Mouse (Mus musculus) midbrain, embryonic 14.5 days (tissue): ENCODE results near the gene Igfbpl1. TPM values are rescaled to one million over a fixed set of nuclear protein-coding genes. Genes with fewer than 3 reads are reported as not detected.

Source experiments
- ATAC-seq: fragments of 200-750 bp; cut with Nextera tagmentation; 2 replicates; pipeline ENCODE4 v1.8.0; 2017; ENCODE audit warnings: moderate number of reproducible peaks, moderate library complexity; ENCODE audit not compliant: low FRiP score, low TSS enrichment
- DNase-seq: peaks from one replicate; pipeline ENCODE4 v3.0.0-alpha.2; 2015
- H3K27ac ChIP-seq: fragments of 300-500 bp; sonication (generic); replicated peaks from 2 replicates; pipeline ENCODE4 v1.5.1; 2014; ENCODE audit warnings: mild to moderate bottlenecking, low read depth, low read length, moderate library complexity
- H3K27me3 ChIP-seq: fragments of 300-500 bp; sonication (generic); 2 replicates; pipeline ENCODE4 v1.6.1; 2014; ENCODE audit warnings: low read length, control low read depth, mixed read lengths; ENCODE audit not compliant: control insufficient read depth, insufficient read depth
- H3K36me3 ChIP-seq: fragments of 300-500 bp; sonication (generic); 2 replicates; pipeline ENCODE4 v1.6.1; 2014; ENCODE audit warnings: low read length, control low read depth; ENCODE audit not compliant: control insufficient read depth, insufficient read depth
- H3K4me1 ChIP-seq: fragments of 300-500 bp; sonication (generic); 2 replicates; pipeline ENCODE4 v1.6.1; 2014; ENCODE audit warnings: mild to moderate bottlenecking, antibody characterized with exemption, low read length, control low read depth; ENCODE audit not compliant: control insufficient read depth, insufficient read depth
- H3K4me2 ChIP-seq: fragments of 300-500 bp; sonication (generic); 2 replicates; pipeline ENCODE4 v1.6.1; 2014; ENCODE audit warnings: mild to moderate bottlenecking, low read length, moderate library complexity
- H3K4me3 ChIP-seq: fragments of 300-500 bp; sonication (generic); replicated peaks from 2 replicates; pipeline ENCODE4 v1.5.1; 2014; ENCODE audit warnings: low read depth, low read length
- H3K9ac ChIP-seq: fragments of 300-500 bp; sonication (generic); replicated peaks from 2 replicates; pipeline ENCODE4 v1.6.1; 2014; ENCODE audit warnings: mild to moderate bottlenecking, low read length, moderate library complexity
- H3K9me3 ChIP-seq: fragments of 300-500 bp; sonication (generic); 2 replicates; pipeline ENCODE4 v1.6.1; 2016; ENCODE audit warnings: low read length, control low read depth, mixed read lengths; ENCODE audit not compliant: control insufficient read depth
- WGBS: fragments of 180-500 bp; shearing (Covaris S2); extraction: QIAGEN DNeasy Blood & Tissue Kit; methylation state at CpG from one replicate; pipeline ENCODE4 v1.1.7; 2014; 5-methylcytosine and 5-hydroxymethylcytosine counted together
- polyA plus RNA-seq: library from polyadenylated mRNA; unstranded; fragments of >200 nt; fragmentation: Nextera tagmentation; extraction: Ambion mirVana; gene quantifications from 2 replicates; pipeline ENCODE4 v1.2.1, GENCODE M21; 2014

The Igfbpl1 gene
- polyA plus RNA-seq, 1 experiment from 2014 or later: 112 TPM

DNA sequence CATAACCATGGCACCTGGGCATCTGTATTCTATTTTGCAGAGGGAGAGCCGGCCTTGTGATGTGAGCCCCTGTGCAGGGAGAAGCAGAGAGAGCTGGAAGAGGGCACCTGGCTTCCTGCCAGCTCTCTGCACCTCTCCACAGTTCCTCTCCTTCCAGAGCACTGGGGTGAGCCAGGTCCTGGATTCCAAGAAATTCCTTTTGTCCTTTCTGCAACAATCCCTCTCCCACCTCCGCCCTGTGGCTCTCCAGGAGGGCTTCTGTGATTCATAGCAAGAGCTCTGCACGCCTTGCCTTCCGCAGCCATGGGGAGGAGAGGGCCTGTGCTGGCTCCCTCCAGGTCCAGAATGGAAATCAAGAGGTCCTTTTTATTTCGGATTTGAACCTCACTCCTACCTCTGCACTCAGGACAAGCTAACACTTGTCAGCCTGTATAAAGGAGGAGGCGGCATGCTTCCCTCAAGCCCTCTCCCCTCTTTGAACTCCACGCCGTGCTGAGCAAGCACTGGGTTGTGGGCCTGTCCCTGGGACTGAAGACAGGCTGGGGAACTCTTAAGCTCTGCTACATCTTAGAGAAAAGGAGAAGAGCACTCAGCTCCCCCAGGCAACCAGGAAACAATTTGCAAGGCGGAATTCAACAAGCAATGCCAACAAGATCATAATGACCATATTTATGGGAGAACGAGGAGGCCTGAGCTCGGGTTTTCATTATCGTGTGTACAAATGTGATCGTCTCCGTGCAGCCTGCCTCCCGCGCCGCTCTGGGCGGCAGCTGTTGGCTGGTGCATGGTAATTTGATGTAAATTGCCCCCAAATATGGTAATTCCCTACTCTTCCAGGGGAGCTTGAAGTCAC is 63.2 kb downstream of the Igfbpl1 start:
- DNase-seq (peak; percentile 82), ATAC-seq (peak; percentile 41; the same call in 1 of the 2 replicates)
- peak overlapping the region; percentile 24; the same call in 1 of the 2 replicates for H3K9ac ChIP-seq
- no peaks in the 10 kb centered on the region for H3K36me3 ChIP-seq
- peak overlapping the region; percentile 80 for H3K27ac ChIP-seq
- peaks cover 25% of the 10 kb centered on the region for H3K27me3 ChIP-seq
- no peak overlapping the region for H3K4me3 ChIP-seq
- peak overlapping the region; percentile 32 for H3K4me2 ChIP-seq
- 4% methylated on average over 18 of the region's 18 CpGs for WGBS
- no peaks in the 10 kb centered on the region for H3K9me3 ChIP-seq
- peaks cover 48% of the 10 kb centered on the region for H3K4me1 ChIP-seq

- H3K27ac ChIP-seq: no peak overlapping the region
- no peak for DNase-seq
- ATAC-seq: no peak
- no peaks in the 10 kb centered on the region for H3K9me3 ChIP-seq
- no peak overlapping the region for H3K9ac ChIP-seq
- no peak overlapping the region for H3K4me2 ChIP-seq
- no peak overlapping the region for H3K4me3 ChIP-seq
- 88% methylated on average over 4 of the region's 4 CpGs for WGBS
- H3K4me1 ChIP-seq: peaks cover 40% of the 10 kb centered on the region
- H3K36me3 ChIP-seq: no peaks in the 10 kb centered on the region
- H3K27me3 ChIP-seq: peaks cover 17% of the 10 kb centered on the region
Observed at GRCm38 (mm10) chr4:45762600-45762999, 64.1 kb downstream of the Igfbpl1 start.

Other genes with a start within 250 kb of the Igfbpl1 start
- gene Aldh1b1, start 27.9 kb downstream of the Igfbpl1 start, polyA plus RNA-seq: 14.7 and 15.2 TPM in 2 replicates
- 1.1 and 1.7 TPM in 2 replicates for gene Stra6l, start 21.7 kb upstream of the Igfbpl1 start, polyA plus RNA-seq
- 0.07 and 0.14 TPM in 2 replicates for gene Ccdc180, start 63.4 kb upstream of the Igfbpl1 start, polyA plus RNA-seq
- 18.8 and 24.7 TPM in 2 replicates for gene Tdrd7, start 138.4 kb upstream of the Igfbpl1 start, polyA plus RNA-seq
- gene Tmod1, start 212.0 kb upstream of the Igfbpl1 start, polyA plus RNA-seq: 0.53 and 0.76 TPM in 2 replicates